8 mouse cellular contexts compared by ENCODE assay signal in the genomic region with DNA sequence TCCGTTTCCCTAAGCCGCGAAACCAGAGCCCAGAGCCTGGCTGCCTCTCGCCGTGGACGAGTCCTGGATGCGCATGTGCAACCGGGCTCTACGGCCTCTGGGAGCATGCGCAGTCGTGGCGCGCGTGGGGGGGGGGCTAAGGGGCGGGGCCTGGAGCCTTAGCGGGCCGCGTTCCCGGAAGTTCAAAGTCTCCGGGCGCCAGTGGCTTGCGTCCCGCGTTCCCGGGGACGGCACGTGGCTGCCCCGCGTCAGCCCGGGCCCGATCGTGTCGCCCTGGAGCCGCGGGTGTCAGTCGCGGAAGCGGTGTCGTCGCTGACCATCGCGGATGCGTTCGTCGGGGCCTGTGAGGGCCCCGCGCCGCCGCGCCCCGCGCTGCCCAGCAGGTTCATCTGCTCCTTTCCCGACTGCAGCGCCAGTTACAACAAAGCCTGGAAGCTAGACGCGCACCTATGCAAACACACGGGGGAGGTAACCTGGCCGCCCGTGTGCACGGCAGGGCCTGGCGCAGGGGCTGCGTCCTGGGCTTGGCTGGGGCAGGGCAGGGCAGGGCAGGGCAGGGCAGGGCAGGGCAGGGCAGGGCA. TPM values are rescaled to one million over a fixed set of nuclear protein-coding genes. Genes with fewer than 3 reads are reported as not detected.
DNase-seq lines count a peak whose midpoint lies in the region; ATAC-seq lines count a peak whose summit lies in the region.

Gene Gtf3a (plus strand): TSS at position 150 of the 581 bp plus-strand sequence.

- H3K36me3 ChIP-seq in embryonic facial prominence, embryonic 11.5 days (replicated peaks; ENCODE audit: control insufficient read depth, insufficient read depth, low read depth, low read length): peaks cover 9% of the 10 kb centered on the region
- peaks cover 33% of the 10 kb centered on the region for H3K36me3 ChIP-seq in limb, embryonic 12.5 days
- peaks cover 29% of the 10 kb centered on the region for H3K36me3 ChIP-seq in midbrain, embryonic 14.5 days (ENCODE audit: control insufficient read depth, insufficient read depth, low read length)

- peak within 1 kb of the TSS; percentile 74 for H3K4me2 ChIP-seq in embryonic facial prominence, embryonic 11.5 days (ENCODE audit: low read depth, low read length)
- H3K4me2 ChIP-seq in limb, embryonic 12.5 days: peak within 1 kb of the TSS; percentile 94
- H3K4me2 ChIP-seq in midbrain, embryonic 14.5 days (ENCODE audit: low read length): peak within 1 kb of the TSS; percentile 95

- H3K27ac ChIP-seq in embryonic facial prominence, embryonic 11.5 days (replicated peaks; ENCODE audit: low read depth, low read length): peak within 1 kb of the TSS; percentile 56; the same call in 1 of the 2 replicates
- H3K27ac ChIP-seq in limb, embryonic 12.5 days: peak within 1 kb of the TSS; percentile 81
- H3K27ac ChIP-seq in midbrain, embryonic 14.5 days (replicated peaks; ENCODE audit: low read depth, low read length): peak within 1 kb of the TSS; percentile 67

- ATAC-seq in embryonic facial prominence, embryonic 11.5 days (replicated peaks; ENCODE audit: insufficient number of reproducible peaks, low FRiP score, low TSS enrichment, low read depth): peak; percentile 91
- ATAC-seq in granulocyte monocyte progenitor cell, adult 5-6 weeks (replicated peaks; ENCODE audit: poor library complexity, severe bottlenecking): peak; percentile 85
- peak; percentile 85 for ATAC-seq in limb, embryonic 12.5 days (ENCODE audit: insufficient number of reproducible peaks, insufficient read depth, low FRiP score, low TSS enrichment, low read depth)
- peak; percentile 93 for ATAC-seq in midbrain, embryonic 14.5 days (ENCODE audit: low FRiP score, low TSS enrichment)

- H3K4me3 ChIP-seq in embryonic facial prominence, embryonic 11.5 days (ENCODE audit: low read depth, low read length): peak within 1 kb of the TSS; percentile 78
- peak within 1 kb of the TSS; percentile 85 for H3K4me3 ChIP-seq in limb, embryonic 12.5 days (replicated peaks)
- H3K4me3 ChIP-seq in midbrain, embryonic 14.5 days (replicated peaks; ENCODE audit: low read depth, low read length): peak within 1 kb of the TSS; percentile 79

- peak within 1 kb of the TSS; percentile 93 for H3K9ac ChIP-seq in embryonic facial prominence, embryonic 11.5 days (replicated peaks; ENCODE audit: low read length)
- H3K9ac ChIP-seq in limb, embryonic 12.5 days (replicated peaks): peak within 1 kb of the TSS; percentile 88
- peak within 1 kb of the TSS; percentile 80 for H3K9ac ChIP-seq in midbrain, embryonic 14.5 days (replicated peaks; ENCODE audit: low read length)

- H3K27me3 ChIP-seq in embryonic facial prominence, embryonic 11.5 days (ENCODE audit: control insufficient read depth, insufficient read depth, low read length): no peaks in the 10 kb centered on the region
- H3K27me3 ChIP-seq in limb, embryonic 12.5 days: peaks cover 3% of the 10 kb centered on the region; the same call in 1 of the 2 replicates
- H3K27me3 ChIP-seq in midbrain, embryonic 14.5 days (ENCODE audit: control insufficient read depth, insufficient read depth, low read length): no peaks in the 10 kb centered on the region

- H3K9me3 ChIP-seq in embryonic facial prominence, embryonic 11.5 days (replicated peaks; ENCODE audit: control insufficient read depth, low read length): no peaks in the 10 kb centered on the region
- peaks cover 4% of the 10 kb centered on the region; the same call in 1 of the 2 replicates for H3K9me3 ChIP-seq in limb, embryonic 12.5 days
- H3K9me3 ChIP-seq in midbrain, embryonic 14.5 days (ENCODE audit: control insufficient read depth, low read length): no peaks in the 10 kb centered on the region

- 0 out of 2 replicates have a peak, but pooled peaks cover 3% of the 10 kb centered on the region for H3K4me1 ChIP-seq in embryonic facial prominence, embryonic 11.5 days (ENCODE audit: control insufficient read depth, insufficient read depth, low read length)
- peaks cover 11% of the 10 kb centered on the region for H3K4me1 ChIP-seq in limb, embryonic 12.5 days (replicated peaks)
- peaks cover 9% of the 10 kb centered on the region; the same call in 1 of the 2 replicates for H3K4me1 ChIP-seq in midbrain, embryonic 14.5 days (ENCODE audit: control insufficient read depth, insufficient read depth, low read length)

- DNase-seq in 416B (ENCODE audit: low read depth): peak; percentile 91
- peak; percentile 85 for DNase-seq in adrenal gland, postnatal 25 days
- peak; percentile 94 for DNase-seq in embryonic facial prominence, embryonic 11.5 days (ENCODE audit: low spot score)
- DNase-seq in kidney, adult 11 months: peak; percentile 73
- DNase-seq in midbrain, embryonic 14.5 days: peak; percentile 97
- peak; percentile 67 for DNase-seq in spleen, adult 12 weeks (ENCODE audit: low spot score)

- WGBS in embryonic facial prominence, embryonic 11.5 days: under 1% methylated on average over 59 of the region's 62 CpGs
- WGBS in limb, embryonic 12.5 days: under 1% methylated on average over 57 of the region's 62 CpGs
- under 1% methylated on average over 62 of the region's 62 CpGs for WGBS in midbrain, embryonic 14.5 days

RNA-seq across cellular contexts. Expression of gene Gtf3a, which starts in this region (rescaled TPM):
- total RNA-seq in adrenal gland, postnatal 25 days (2021): 34.9 and 36.1 TPM in 2 replicates
- polyA plus RNA-seq in embryonic facial prominence, embryonic 11.5 days (2014; fragmentation: Nextera tagmentation; extraction: Ambion mirVana): 120 and 126 TPM in 2 replicates
- total RNA-seq in granulocyte monocyte progenitor cell, adult 5-6 weeks (2014; fragmentation: Nextera tagmentation): 85.0 and 114 TPM in 2 replicates
- 126 and 134 TPM in 2 replicates for total RNA-seq in granulocyte monocyte progenitor cell, adult 5-6 weeks (2017)
- polyA plus RNA-seq in limb, embryonic 12.5 days (2016; fragmentation: Nextera tagmentation; extraction: Ambion mirVana): 111 and 122 TPM in 2 replicates
- polyA plus RNA-seq in midbrain, embryonic 14.5 days (2014; fragmentation: Nextera tagmentation; extraction: Ambion mirVana): 102 and 110 TPM in 2 replicates

Comparison
In these comparisons a context has a peak if more than half of its experiments do, and no peak if none do; other contexts are left out.
1. Peak in every context shown above with its lines: DNase-seq, ATAC-seq, H3K4me3 ChIP-seq and H3K27ac ChIP-seq.